Mouse (Mus musculus) heart, adult 2 months (tissue): ENCODE data around the gene Prss47.

Experiments used
- CTCF ChIP-seq: fragments of 200-600 bp; IDR thresholded peaks from 2 replicates; pipeline ENCODE4 v1.8.1; 2022; ENCODE audit warnings: antibody characterized with exemption, mild to moderate bottlenecking, moderate library complexity
- POLR2A ChIP-seq: fragments of 200-500 bp; IDR thresholded peaks from 2 replicates; pipeline ENCODE4 v1.6.1; 2011; ENCODE audit warnings: mild to moderate bottlenecking, low read depth, low read length, control low read depth; ENCODE audit not compliant: insufficient read depth

- TF ChIP-seq CTCF (no peak), POLR2A (no peak)
These were observed 44.6 kb downstream of the Prss47 start for GRCm38 (mm10) chr13:65007971-65008370.
